Mouse (Mus musculus) erythroblast, embryonic 14.5 days (primary cell): Measurements from ENCODE around the gene Smg8.

ENCODE experiments used
- GATA1 ChIP-seq: IDR thresholded peaks from 2 replicates; pipeline ENCODE4 v1.6.1; 2012; ENCODE audit warnings: low read length, inconsistent platforms, mixed read lengths
- TAL1 ChIP-seq: IDR thresholded peaks from 3 replicates; pipeline ENCODE4 v1.6.1; 2012; ENCODE audit warnings: low read length, inconsistent platforms, mixed read lengths

- TF ChIP-seq TAL1 = no peak
- TF ChIP-seq GATA1 = no peak
Measured at GRCm38 (mm10) chr11:87028212-87028611, 58.4 kb downstream of the Smg8 start.
